Mouse (Mus musculus): ENCODE data around the gene Sec31b. TPM values are rescaled to one million over a fixed set of nuclear protein-coding genes. Genes with fewer than 3 reads are reported as not detected.

The Sec31b gene
- polyA plus RNA-seq, 1 experiment from 2014 or later: 0.64 TPM

DNA sequence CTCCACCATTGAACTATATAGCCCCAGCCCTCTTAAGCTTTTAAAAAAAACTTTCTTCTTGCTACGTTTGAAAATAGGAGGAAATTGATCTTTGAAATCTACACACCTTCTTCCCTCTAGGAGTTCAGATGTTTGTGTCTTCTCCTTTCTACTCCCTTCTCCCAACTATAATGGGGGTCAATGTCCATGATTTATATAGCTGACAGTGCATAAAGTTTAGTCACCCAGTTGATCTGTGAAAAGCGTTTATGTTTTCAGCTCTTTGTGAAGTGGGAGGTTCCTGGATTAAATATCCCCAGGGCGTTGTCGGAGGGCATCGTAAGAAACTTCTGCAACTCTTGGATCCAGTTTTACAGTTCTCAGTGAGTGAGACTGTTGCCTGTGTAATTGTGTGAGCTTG lies 45.4 kb downstream of the Sec31b start:
- ATAC-seq (ENCODE audit: low read depth): no peak
- H3K27me3 ChIP-seq (ENCODE audit: control insufficient read depth, insufficient read depth, low read depth, low read length): peaks cover 3% of the 10 kb centered on the region
- H3K27ac ChIP-seq (ENCODE audit: low read length): no peak overlapping the region
- H3K4me3 ChIP-seq (ENCODE audit: low read length): no peak overlapping the region
- no peaks in the 10 kb centered on the region for H3K9me3 ChIP-seq (ENCODE audit: control insufficient read depth, low read length)
- H3K9ac ChIP-seq (ENCODE audit: low read length): no peak overlapping the region
- H3K4me2 ChIP-seq (ENCODE audit: low read depth, low read length): no peak overlapping the region
- no peaks in the 10 kb centered on the region for H3K36me3 ChIP-seq (ENCODE audit: control insufficient read depth, insufficient read depth, low read length)
- peaks cover 6% of the 10 kb centered on the region for H3K4me1 ChIP-seq (replicated peaks; ENCODE audit: control insufficient read depth, insufficient read depth, low read length)
- WGBS: 59% methylated on average over 5 of the region's 5 CpGs

DNA sequence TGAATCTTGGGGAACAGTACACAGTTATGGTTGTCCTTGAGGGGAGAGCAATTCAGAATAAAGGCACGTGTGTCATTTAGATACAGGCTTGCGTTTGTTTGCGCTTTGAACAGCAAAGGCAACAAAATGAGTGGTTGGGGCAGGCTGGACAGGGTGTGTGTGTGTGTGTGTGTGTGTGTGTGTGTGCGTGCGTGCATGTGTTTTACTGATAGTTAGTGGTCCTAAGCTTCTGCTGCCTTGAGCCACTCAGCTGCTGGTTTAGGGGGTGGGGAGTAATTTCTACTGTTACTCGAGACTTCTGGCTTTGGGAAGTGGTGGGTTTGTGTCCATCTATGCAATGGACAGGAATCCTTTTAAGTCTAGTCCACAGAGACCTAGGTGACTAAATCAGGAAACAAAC lies 46.7 kb downstream of the Sec31b start:
- Histone ChIP-seq H3K27ac (ENCODE audit: low read length) (no peak overlapping the region), H3K4me2 (ENCODE audit: low read depth, low read length) (no peak overlapping the region), H3K9ac (ENCODE audit: low read length) (no peak overlapping the region), H3K27me3 (ENCODE audit: control insufficient read depth, insufficient read depth, low read depth, low read length) (peaks cover 6% of the 10 kb centered on the region), H3K9me3 (ENCODE audit: control insufficient read depth, low read length) (no peaks in the 10 kb centered on the region), H3K4me1 (replicated peaks; ENCODE audit: control insufficient read depth, insufficient read depth, low read length) (peaks cover 6% of the 10 kb centered on the region), H3K36me3 (ENCODE audit: control insufficient read depth, insufficient read depth, low read length) (no peaks in the 10 kb centered on the region), H3K4me3 (ENCODE audit: low read length) (no peak overlapping the region)
- 47% methylated on average over 6 of the region's 6 CpGs for WGBS
- ATAC-seq (ENCODE audit: low read depth): no peak

DNA sequence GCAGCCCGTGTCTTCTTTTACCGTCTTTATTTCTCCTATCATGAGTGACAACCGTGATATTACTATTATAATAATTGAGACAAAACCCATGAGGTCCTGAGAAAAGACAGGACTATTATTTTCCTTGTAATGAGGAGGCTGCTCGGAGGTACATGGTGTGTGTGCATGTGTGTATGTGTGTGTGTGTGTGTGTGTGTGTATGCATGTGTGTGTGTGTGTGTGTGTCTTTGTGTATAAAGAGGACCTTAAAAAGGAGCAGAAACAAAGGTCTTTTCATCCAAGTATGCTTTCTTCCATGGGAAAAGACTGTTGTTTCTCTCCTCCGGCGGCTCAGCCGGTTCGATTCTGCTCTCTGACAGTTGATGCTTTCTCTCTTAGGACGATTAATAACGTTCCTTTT lies 48.7 kb downstream of the Sec31b start:
- Histone ChIP-seq H3K27ac (ENCODE audit: low read length) (no peak overlapping the region), H3K4me1 (replicated peaks; ENCODE audit: control insufficient read depth, insufficient read depth, low read length) (no peaks in the 10 kb centered on the region), H3K4me3 (ENCODE audit: low read length) (no peak overlapping the region), H3K36me3 (ENCODE audit: control insufficient read depth, insufficient read depth, low read length) (no peaks in the 10 kb centered on the region), H3K9ac (ENCODE audit: low read length) (no peak overlapping the region), H3K9me3 (ENCODE audit: control insufficient read depth, low read length) (no peaks in the 10 kb centered on the region), H3K4me2 (ENCODE audit: low read depth, low read length) (no peak overlapping the region), H3K27me3 (ENCODE audit: control insufficient read depth, insufficient read depth, low read depth, low read length) (peaks cover 6% of the 10 kb centered on the region)
- WGBS: 72% methylated on average over 10 of the region's 10 CpGs
- no peak for ATAC-seq (ENCODE audit: low read depth)

DNA sequence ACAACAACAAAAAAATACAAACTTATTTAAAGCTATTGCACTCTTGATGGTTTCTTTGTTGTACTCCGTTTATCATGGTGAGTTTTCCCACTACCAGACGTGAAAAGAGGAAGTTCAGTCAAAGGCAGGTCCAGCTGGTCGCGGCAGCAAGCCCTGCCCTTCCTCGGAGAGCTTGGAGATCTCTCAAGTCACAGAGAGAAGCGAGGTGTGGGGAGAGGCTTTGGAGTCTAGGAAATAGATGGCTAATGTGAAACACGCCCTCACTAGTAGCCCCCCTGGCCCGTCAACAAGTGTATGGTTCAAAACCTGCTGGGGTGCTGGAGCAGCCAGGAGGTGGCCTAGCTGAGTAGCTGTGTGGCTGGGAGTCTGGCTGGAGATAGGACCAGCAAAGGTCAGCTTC lies 49.2 kb downstream of the Sec31b start:
- no peak overlapping the region for H3K4me2 ChIP-seq (ENCODE audit: low read depth, low read length)
- WGBS: 51% methylated on average over 8 of the region's 8 CpGs

DNA sequence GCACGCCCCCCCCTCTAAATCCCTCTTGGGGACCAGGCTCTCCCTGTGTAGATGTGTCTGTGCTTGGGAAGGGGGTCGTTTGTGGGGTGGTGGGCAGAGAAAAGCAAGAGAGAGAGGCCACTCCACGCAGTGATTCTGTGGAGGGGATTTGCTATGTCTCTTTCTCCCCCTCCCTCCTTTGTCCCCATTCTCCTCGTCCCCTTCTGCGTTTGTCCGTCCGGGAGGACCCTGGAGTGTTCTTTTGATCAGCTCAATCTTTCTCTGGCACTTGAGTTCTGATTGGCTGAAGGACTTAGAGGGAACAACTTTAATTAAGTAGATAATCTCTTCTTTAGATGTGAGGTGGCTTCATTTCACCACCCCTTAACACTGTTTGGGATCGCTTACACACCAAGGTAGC lies 52.5 kb downstream of the Sec31b start, which contains the start of gene Wnt8b:
TSS of gene Wnt8b (plus strand) at position 345 of the 400 bp plus-strand sequence.
- Histone ChIP-seq H3K4me1 (replicated peaks; ENCODE audit: control insufficient read depth, insufficient read depth, low read length) (no peaks in the 10 kb centered on the region), H3K27me3 (ENCODE audit: control insufficient read depth, insufficient read depth, low read depth, low read length) (peaks cover 3% of the 10 kb centered on the region)

More for the DNA sequence above, 49.2 kb downstream of the Sec31b start:
- Histone ChIP-seq H3K36me3 (ENCODE audit: control insufficient read depth, insufficient read depth, low read length) (no peaks in the 10 kb centered on the region), H3K27ac (ENCODE audit: low read length) (no peak overlapping the region), H3K9me3 (ENCODE audit: control insufficient read depth, low read length) (no peaks in the 10 kb centered on the region), H3K4me1 (replicated peaks; ENCODE audit: control insufficient read depth, insufficient read depth, low read length) (no peaks in the 10 kb centered on the region), H3K4me3 (ENCODE audit: low read length) (no peak overlapping the region), H3K9ac (ENCODE audit: low read length) (no peak overlapping the region), H3K27me3 (ENCODE audit: control insufficient read depth, insufficient read depth, low read depth, low read length) (peaks cover 6% of the 10 kb centered on the region)
- ATAC-seq (ENCODE audit: low read depth): no peak

DNA sequence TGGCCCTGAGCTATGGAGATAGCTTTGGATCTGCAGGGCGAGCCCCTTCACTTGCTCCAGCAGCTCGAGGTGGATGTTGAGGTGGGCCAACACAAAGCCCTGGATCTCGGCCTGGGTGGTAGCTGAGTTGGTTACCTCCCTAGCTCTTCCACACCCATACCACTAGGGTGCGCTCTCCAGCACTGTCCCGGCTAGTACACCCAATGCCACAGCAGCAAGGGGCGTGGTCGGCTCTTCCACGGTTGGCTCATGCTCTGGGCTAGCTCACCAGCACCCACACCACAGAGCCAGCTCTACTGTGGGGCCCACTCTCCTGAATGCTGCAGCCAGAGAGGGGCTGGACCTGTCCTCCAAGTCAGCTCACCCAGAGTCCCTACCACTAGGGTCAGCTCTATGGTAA lies 58.4 kb downstream of the Sec31b start:
- no peak for ATAC-seq (ENCODE audit: low read depth)
- no peak overlapping the region for H3K4me2 ChIP-seq (ENCODE audit: low read depth, low read length)
- WGBS: 15% methylated on average over 8 of the region's 8 CpGs

More for the DNA sequence above, 52.5 kb downstream of the Sec31b start, which contains the start of gene Wnt8b:
- Histone ChIP-seq H3K9ac (ENCODE audit: low read length) (no peak within 1 kb of the TSS), H3K4me2 (ENCODE audit: low read depth, low read length) (no peak within 1 kb of the TSS), H3K9me3 (ENCODE audit: control insufficient read depth, low read length) (no peaks in the 10 kb centered on the region), H3K27ac (ENCODE audit: low read length) (no peak within 1 kb of the TSS), H3K4me3 (ENCODE audit: low read length) (no peak within 1 kb of the TSS), H3K36me3 (ENCODE audit: control insufficient read depth, insufficient read depth, low read length) (no peaks in the 10 kb centered on the region)
- no peak for ATAC-seq (ENCODE audit: low read depth)
- WGBS: 40% methylated on average over 8 of the region's 8 CpGs

DNA sequence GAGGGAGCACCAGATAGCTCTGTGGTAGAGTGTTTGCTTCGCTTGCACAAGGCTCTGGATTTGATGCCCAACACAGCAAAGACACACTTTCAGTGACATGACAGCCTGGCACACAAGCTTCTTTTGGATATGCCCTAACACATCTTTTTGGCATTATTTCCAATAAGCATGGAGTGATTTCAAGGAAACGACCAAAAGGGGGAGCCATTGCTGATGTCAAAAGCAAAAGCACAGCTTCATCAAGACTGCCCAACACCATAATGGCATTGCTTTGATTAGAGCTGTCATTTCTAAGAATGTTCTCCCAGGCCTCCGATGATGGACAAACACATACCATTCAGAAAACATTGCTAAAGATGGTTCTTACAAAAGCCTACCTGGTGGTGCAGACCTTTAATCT lies 69.1 kb downstream of the Sec31b start:
- ATAC-seq (ENCODE audit: low read depth): no peak
- H3K4me1 ChIP-seq (replicated peaks; ENCODE audit: control insufficient read depth, insufficient read depth, low read length): no peaks in the 10 kb centered on the region
- no peak overlapping the region for H3K27ac ChIP-seq (ENCODE audit: low read length)
- H3K4me3 ChIP-seq (ENCODE audit: low read length): no peak overlapping the region
- no peak overlapping the region for H3K4me2 ChIP-seq (ENCODE audit: low read depth, low read length)
- 48% methylated on average over 3 of the region's 3 CpGs for WGBS
- no peaks in the 10 kb centered on the region for H3K27me3 ChIP-seq (ENCODE audit: control insufficient read depth, insufficient read depth, low read depth, low read length)
- no peaks in the 10 kb centered on the region for H3K36me3 ChIP-seq (ENCODE audit: control insufficient read depth, insufficient read depth, low read length)
- H3K9ac ChIP-seq (ENCODE audit: low read length): no peak overlapping the region
- no peaks in the 10 kb centered on the region for H3K9me3 ChIP-seq (ENCODE audit: control insufficient read depth, low read length)

More for the DNA sequence above, 58.4 kb downstream of the Sec31b start:
- H3K27ac ChIP-seq (ENCODE audit: low read length): no peak overlapping the region
- H3K4me1 ChIP-seq (replicated peaks; ENCODE audit: control insufficient read depth, insufficient read depth, low read length): no peaks in the 10 kb centered on the region
- H3K27me3 ChIP-seq (ENCODE audit: control insufficient read depth, insufficient read depth, low read depth, low read length): no peaks in the 10 kb centered on the region
- H3K36me3 ChIP-seq (ENCODE audit: control insufficient read depth, insufficient read depth, low read length): no peaks in the 10 kb centered on the region
- no peaks in the 10 kb centered on the region for H3K9me3 ChIP-seq (ENCODE audit: control insufficient read depth, low read length)
- H3K9ac ChIP-seq (ENCODE audit: low read length): no peak overlapping the region
- H3K4me3 ChIP-seq (ENCODE audit: low read length): no peak overlapping the region

DNA sequence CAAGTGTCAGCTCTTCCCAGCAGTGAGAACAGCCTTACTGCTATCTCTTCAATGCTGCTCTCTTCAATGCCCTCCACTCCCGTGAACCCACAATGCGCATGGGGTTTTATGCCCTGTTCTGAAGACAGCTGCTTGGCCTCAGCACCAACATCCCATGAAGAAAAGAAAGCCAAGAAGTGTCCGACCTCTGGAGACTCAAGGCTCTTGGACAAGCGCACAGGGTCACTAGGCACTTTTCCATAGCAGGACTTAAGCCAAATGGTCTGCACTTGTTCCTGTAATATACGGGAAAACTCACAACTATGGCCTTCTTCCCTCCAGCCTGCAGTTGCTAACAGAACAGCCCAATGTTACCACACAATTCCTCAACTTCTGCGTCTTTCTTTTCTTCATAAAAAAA lies 70.4 kb downstream of the Sec31b start:
- Histone ChIP-seq H3K27ac (ENCODE audit: low read length) (no peak overlapping the region), H3K4me1 (replicated peaks; ENCODE audit: control insufficient read depth, insufficient read depth, low read length) (no peaks in the 10 kb centered on the region), H3K4me3 (ENCODE audit: low read length) (no peak overlapping the region), H3K36me3 (ENCODE audit: control insufficient read depth, insufficient read depth, low read length) (no peaks in the 10 kb centered on the region), H3K9ac (ENCODE audit: low read length) (no peak overlapping the region), H3K4me2 (ENCODE audit: low read depth, low read length) (no peak overlapping the region), H3K9me3 (ENCODE audit: control insufficient read depth, low read length) (no peaks in the 10 kb centered on the region), H3K27me3 (ENCODE audit: control insufficient read depth, insufficient read depth, low read depth, low read length) (no peaks in the 10 kb centered on the region)
- WGBS: 72% methylated on average over 6 of the region's 6 CpGs
- no peak for ATAC-seq (ENCODE audit: low read depth)

DNA sequence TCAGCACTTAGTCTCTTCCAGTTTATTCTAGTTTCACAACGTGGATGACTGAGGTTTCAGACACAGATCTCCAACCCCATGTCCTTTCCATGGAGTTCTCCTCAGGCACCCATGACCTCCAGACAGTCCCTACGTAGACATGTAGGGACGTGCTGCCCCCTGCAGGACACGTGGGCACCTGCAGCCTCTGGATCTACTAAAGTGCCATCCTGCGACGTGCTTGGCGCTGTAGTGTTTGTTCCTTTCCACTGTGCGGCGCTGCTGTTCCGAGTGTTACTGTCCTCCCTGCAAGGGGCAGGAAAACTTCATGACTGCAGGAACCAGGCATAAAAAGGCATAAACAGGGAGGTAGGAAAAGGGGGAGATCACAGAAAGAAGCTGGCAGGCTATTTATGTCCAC lies 71.5 kb downstream of the Sec31b start:
- Histone ChIP-seq H3K9ac (ENCODE audit: low read length) (no peak overlapping the region), H3K4me2 (ENCODE audit: low read depth, low read length) (no peak overlapping the region), H3K4me3 (ENCODE audit: low read length) (no peak overlapping the region), H3K27ac (ENCODE audit: low read length) (no peak overlapping the region), H3K27me3 (ENCODE audit: control insufficient read depth, insufficient read depth, low read depth, low read length) (no peaks in the 10 kb centered on the region), H3K4me1 (replicated peaks; ENCODE audit: control insufficient read depth, insufficient read depth, low read length) (no peaks in the 10 kb centered on the region), H3K9me3 (ENCODE audit: control insufficient read depth, low read length) (no peaks in the 10 kb centered on the region), H3K36me3 (ENCODE audit: control insufficient read depth, insufficient read depth, low read length) (no peaks in the 10 kb centered on the region)
- WGBS: 3% methylated on average over 10 of the region's 10 CpGs
- peak; percentile 26; the same call in 1 of the 2 replicates for ATAC-seq (ENCODE audit: low read depth)

Data from lung, embryonic 16.5 days (tissue).